Mouse (Mus musculus): Measurements from ENCODE around the gene Ak7.

Gene Ak7

DNA sequence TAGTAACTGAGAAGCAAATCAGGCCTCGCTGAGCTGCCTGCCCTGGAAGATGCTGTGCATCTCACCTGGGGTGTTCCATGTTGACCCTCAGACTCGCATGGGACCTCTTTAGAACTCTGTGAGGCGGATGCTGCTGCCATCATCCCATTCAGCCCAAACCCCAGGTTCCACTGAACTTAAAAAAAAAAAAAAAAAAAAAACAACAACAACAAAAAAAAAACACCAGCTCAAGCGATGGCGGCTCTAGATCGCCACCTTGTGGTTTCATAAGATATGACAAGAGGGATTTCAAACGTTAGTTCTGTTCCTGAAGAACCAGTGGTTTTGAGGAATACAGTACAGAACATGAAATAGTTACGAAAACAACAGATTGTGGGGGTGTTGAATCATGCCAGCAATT is 22.2 kb downstream of the Ak7 start:
- DNase-seq (ENCODE audit: low spot score): peak; percentile 65

DNA sequence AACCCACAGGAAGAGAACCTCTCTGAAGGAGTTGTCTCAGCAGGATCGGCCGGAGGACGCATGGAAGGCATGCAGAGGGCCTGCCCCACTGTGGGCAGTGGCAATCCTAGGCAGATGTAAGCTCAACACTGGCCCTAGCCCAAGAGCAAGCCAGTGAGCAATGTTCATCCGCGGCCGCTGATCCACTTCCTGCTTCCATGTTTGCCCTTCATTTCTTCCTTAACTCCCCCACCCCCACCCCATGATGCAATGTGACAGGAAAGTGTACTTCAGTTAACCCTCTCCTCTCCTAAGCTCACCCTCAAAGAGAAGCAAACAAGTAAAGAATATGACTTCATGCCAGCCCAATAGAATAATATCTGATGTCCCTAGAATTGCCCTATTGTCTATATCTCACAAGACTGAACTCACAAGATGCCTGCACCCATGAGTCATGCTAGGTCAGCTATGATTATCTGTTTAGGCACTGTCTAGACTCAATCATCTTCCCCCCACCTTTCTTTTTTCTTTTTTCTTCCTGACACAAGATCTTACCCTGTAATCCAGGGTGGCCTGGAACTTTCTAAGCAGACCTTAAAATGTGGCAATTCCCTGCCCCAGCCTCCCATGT is 25.2 kb downstream of the Ak7 start:
- DNase-seq (ENCODE audit: low spot score): no peak

DNA sequence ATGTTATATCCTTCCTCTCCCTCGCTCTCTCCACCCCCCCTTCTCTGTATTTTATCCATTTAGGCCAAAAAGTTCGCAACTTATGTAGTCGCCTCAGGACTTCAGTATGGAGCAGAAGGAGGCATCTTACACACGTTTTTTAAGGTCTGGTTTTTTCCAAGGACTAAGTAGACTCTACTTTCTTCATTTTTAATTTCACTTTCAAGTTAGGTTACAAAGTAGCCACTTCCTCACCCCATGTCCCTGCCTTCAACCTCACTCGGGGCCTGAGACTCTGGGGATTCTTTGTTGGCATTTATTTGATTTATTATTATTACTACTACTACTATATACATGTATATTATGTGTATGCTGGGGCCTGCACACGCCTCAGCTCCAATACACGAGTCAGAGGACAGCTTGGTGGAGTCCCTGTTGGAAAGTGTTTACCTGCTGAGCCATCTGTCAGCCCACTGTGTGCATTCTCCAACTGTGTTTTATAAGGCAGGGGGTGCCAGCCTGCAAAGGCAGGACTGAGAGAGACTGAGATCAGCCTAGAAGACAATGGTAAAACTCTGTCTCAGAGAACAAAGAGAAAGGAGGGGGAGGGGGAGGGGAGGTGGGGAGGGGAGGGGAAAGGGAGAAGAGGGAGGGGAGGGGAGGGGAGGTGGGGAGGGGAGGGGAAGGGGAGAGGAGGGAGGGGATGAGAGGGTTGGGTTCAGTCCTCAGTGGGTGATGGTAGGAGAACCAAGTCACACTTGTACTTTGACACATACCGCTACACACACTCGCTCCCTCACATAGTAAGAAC is 27.8 kb downstream of the Ak7 start:
- DNase-seq (ENCODE audit: low spot score): no peak

DNA sequence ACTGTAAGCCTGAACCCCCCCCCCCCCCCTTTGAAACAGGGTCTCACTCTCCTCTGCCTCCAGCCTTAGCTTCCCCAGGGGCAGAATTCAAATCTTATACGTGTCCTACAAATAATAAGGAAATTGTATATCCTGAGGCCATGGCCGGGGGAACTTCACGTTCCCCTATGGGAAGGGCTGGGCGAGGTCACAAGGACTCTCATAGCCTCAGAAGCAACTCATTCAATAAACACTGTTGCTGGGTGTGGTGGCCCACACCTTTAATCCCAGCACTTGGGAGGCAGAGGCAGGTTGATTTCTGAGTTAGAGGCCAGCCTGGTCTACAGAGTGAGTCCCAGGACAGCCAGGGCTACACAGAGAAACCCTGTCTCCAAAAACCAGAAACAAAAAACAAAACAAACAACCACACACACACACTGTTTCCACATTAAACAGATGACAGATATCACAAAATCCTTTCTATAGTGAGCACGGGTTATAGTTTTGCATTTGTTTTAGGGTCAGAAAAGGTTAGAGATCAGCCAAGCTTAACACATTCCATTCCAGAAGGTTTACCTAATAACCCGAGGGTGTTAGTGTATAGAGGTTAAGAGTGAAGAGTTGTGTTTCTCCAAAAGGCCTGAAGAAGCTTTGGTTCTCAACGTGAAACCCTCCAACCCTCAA is 29.6 kb downstream of the Ak7 start:
- DNase-seq (ENCODE audit: low spot score): no peak

DNA sequence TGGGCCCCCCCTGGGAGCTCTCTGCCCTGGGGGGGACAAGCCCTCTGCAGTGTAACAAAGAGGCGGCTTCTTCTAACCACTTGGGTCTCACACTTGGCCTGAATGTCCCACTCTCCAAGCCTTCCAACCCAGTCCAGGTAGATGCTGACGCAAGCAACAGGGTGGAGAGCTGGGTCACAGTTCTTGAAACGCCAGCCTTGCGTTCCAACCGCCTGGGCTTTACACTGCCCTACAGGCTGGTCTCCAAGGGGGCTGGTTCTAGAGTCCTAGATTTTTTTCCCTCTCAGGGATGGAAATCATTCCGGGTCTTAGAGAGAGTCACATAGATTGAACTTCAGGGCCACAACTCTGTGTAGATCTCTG is 30.1 kb downstream of the Ak7 start:
- DNase-seq (ENCODE audit: low spot score): no peak

DNA sequence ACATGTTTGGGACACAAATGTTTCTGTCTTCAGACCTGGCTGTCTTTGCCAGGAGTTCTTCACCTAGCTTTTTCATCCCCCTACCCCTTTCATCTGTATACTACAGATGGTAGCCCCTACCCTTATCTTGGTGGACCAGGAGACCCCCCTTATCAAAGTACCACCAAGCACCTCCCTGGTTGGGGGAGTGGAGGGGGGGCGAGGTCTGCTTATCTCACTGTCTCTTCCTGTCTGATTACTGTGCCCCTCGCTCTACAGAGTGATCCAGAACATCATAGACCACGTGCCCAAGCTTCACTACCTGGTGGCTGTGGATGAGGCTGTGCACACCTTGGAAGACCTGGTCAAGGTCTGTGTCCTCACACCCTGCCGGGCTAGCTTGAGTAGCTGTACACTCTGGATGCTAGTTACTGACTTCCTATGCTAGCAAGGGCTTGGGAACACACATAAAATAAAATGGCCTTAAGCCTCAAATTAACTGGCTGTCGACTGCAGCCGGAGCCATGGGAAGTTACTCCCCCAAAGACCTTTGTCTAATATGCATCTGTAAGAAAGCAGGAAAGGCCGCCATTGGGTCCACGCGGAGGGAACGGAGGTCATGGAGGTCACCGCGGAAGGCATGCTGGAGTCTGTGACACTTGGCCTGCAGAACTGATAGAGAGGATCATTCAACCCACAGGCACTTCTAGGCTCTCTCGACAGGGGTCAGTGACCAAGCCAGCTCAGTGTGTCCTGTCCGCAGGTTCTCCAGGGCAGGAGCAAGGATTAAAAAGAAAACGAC is 32.7 kb downstream of the Ak7 start:
- no peak for DNase-seq (ENCODE audit: low spot score)

DNA sequence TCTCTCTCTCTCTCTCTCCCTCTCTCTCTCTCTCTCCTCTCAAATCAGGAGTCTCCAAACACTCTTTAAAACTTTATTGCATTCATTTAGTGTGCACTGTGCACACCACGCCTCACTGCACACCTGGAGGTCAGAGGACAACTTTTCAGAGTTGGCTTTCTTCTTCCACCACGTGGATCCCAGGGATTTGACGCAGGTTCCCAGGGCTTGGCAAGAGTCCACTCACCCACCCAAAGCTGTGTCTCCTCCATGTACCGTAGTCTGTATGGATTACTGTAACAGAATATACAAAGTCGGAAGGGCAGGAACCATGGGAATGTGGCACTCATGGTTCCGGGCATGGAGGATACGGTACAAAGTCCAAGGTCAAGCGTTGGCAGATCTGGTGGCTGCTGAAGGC is 33.9 kb downstream of the Ak7 start:
- no peak for DNase-seq (ENCODE audit: low spot score)

DNA sequence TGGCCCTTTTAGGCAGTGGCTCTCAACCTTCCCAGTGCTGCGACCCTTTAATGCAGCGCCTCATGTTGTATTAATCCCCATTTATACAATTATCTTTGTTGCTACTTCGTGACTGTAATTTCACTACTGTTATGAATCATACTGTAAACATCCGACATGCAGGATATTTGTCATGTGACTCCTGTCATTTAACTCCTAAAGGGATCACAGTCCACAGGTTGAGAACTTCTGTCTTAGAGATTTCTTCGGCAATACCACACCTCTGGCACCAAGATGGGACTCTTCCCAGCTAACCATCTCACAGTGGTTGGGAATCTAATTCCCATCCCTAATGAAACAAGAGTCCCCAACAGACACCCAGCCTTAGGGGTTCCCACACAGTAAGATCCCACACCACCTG is 42.3 kb downstream of the Ak7 start:
- DNase-seq (ENCODE audit: low spot score): no peak

DNA sequence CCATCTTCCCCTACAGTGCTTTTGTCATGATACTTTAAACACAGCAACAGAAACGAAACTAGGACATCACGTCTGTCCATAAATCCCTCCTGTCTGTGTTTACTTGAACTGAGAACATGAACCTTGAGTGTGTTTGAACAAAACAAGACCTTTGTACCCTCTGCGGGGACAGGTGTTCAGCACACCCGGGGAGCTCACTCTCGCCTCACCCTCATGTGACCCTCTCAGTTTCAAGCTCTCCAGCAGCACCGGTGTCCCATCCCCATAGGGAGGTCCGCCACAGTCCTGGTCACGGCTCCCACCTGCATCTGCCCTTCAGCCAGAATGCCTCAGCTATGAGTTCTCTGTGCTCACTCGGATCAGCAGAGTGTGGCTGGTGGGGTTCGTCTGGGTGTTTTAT is 48.0 kb downstream of the Ak7 start:
- DNase-seq (ENCODE audit: low spot score): no peak

DNA sequence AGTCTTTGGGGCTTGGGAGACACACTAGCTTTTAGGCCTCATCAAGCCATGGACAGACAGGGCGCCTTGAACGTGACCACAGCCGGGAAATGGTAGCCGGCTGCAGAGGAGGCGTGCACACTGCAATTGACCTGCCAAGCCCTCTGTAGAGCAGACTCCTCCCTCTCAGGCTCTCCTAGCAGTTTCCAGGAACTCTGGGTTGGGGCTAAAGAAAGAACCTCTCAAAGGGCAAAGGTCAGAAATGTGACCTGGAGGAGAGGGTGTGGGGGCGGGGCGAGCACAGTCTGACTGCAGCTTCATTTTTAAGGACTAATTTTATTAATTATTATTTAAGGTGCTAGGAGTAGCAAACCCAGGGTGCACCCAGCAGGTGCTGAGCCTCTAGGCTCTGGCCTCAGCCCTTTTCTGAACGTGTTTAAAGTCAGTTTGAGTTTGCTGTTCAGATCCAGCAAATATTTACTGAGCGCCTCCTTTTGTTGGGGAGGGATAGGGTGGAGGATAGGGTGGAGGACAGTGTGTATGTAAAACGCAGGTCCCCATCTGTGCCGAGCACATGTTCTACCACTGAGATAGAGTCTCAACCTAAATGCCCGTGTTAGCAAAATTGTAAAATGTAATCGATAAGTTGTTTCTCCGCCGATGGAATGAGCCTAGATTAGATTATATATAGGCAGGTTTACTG is 52.2 kb downstream of the Ak7 start:
- DNase-seq (ENCODE audit: low spot score): no peak

DNA sequence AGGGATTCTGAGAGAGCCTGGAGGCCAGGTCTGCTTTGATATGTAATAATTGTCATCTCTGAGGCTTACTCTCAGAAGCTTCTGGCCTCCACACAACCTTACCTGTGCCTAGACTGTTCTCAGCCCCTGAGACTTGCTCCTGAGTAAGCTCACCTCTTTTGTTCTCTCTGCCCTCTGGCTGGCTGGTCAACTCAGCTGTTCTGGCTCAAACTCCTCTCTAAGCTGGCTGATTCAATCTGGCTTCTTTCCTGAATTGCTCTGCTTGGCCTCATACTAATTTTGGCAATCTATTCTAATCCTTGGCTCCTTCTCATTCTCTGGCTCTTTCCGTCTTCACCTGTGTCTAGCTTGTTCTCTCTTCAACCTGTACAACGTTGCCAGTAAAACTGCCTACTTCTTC is 53.1 kb downstream of the Ak7 start:
- no peak for DNase-seq (ENCODE audit: low spot score)

DNA sequence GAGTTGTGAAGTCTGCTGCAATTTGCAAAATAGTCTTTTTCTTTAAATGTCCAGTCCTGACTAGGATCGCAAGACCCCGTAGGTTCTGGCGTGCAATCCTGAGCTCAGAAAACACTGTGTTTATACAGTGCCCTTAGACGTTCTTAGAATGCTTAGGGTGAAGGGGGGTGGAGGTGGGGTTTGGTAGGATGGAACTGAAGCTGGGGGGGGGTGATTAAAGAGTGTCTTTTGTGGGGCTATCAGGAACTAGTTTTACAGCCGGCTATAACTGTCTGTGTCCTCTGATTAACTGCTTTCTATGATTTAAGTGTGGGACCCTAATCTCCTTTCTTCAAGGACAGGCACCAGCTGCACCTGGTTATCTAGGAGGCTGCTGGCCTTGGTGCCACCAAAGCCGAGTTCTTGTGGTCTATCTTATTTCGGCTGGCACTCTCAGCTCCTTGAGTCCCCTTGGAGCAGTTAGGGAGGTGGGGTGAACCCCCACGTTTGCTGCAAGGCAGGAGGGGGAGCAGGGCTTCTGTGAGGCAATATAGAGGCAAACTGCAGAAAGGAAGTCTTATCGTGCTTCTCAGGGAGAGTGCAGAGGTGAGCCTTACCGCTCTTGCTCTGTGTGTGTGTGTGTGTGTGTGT is 54.2 kb downstream of the Ak7 start:
- DNase-seq (ENCODE audit: low spot score): no peak

DNA sequence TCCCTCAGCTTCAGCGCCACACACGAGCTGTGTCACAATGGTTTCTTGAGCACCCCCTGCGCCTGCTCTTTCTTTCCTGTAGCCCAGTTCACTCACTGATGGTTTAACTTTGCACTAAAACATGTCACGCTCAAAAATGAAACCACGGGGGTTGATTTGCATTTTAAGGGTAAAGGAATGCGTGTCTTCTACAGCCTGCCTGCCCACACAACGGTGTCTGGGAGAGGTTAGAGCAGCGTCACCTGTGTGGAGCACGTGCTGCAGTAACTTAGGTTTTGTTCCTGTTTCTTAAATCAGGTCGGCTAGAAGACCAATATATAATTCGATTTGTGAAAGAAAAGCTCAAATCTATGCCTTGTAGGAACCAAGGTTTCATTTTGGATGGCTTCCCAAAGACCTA is 55.4 kb downstream of the Ak7 start:
- no peak for DNase-seq (ENCODE audit: low spot score)

DNA sequence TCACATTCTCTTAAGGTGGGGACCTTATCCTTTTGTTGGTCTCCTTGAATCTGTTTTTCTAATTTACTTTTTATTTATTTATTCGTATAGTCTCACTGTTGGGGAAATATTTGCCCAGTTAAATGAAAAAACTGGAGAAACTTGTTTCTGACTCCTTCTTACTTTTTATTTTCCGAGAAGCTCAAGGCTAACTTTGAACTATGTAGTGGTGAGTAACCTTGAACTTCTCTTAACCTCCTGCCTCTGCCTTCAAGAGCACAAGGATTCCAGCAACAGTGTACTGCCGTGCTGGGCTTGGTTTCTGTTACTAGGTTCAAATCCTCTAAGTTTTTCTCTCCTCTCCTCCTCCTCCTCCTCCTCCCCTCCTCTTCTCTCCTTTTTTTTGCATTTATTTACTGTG is 55.9 kb downstream of the Ak7 start:
- no peak for DNase-seq (ENCODE audit: low spot score)

DNA sequence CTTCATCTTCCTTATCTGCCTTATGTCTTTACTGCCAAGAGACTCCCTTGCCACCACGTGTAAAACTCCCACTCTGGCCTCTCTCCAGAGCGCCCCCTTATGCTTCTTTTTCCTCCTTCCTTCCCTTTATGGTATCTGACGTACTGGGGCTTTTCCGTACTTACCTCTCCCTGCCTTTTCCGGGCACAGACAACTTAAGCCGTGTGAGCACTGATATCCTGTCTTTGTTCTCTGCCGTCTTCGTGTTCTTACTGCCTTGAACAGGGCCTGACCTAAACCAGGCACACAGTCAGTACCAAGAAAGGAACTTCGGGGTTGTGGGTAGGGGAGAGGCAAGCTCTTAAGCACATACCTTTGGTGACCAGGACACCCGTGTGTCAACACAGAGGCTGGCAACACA is 63.9 kb downstream of the Ak7 start:
- no peak for DNase-seq (ENCODE audit: low spot score)

DNA sequence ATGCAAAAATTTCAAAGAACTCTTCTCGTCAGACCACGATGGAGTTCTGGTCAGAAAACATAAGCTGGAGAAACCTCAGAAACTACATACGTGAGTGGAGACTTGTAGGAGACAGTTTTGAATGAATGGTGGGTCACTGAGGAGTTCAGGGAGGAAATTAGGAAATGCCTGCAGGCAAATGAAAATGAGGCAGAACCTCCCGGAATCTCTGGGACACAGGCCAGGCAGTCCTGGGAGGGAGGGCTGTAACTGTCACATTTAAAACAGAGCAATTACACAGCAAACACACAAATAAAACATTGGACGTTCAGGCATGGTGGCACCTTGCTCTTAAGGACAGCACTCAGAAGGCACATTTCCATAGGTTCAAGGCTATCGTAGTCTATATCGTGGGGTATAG is 69.1 kb downstream of the Ak7 start:
- no peak for DNase-seq (ENCODE audit: low spot score)

DNA sequence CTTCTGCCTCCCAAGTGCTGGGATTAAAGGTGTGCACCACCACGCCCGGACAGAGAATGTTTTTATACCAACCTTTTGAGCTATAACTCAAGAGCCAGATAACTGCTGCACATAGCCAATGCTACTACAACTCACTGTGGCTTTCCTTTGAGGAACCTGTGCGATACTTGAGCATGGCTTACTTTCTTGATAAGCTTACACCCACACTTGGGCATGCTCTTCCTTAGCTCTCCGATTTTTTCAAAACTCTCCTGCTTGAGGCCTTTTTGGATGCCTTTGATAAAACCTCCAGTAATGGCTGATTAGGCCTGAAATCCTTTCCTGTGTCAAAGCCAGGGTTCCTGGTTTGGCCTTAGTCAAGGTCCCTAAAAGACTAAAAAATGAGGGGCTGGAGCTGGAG is 71.9 kb downstream of the Ak7 start:
- DNase-seq (ENCODE audit: low spot score): no peak

DNA sequence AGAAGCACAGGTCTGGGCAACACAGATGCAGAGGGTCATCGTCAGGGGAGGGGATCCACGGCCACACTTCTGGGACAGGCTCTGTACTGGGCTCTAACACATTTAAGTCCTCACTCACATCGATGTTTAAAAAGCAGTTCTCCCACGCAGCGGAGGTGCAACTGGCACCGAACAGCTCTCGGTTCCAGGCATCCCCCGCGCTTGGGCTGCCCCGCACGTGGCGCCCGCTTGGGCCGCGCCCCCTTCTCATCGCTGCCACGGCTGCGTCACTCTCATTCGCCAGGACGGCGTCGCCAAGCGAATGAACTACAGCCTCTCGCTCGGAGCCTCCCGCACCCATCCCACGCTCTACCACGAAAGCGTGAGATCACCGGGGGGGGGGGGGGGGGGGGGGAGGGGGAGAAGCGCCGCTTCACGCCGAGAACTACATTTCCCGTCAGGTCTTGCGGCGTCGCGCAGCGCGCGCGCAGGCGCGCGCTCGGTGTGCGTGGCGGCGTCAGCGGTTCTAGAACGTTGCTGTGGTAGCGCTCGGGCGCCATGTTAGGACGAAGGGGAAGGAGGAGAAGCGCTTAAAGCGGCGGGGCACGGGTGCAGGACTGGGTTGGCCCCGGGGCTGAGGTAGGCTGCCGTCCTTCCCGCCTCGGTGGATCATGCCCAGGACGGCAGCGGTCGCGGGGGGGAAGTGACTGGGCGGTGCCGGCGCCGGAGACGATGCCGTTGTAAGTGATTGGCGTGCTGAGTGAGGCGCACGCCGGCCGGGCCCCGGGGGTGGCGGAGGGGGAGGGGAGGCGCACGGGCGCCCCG is 78.6 kb downstream of the Ak7 start, which contains the start of gene Papola:
Gene Papola, plus strand, starts transcription at position 499 of the 804 bp plus-strand sequence.
- DNase-seq (ENCODE audit: low spot score): peak; percentile 91

DNA sequence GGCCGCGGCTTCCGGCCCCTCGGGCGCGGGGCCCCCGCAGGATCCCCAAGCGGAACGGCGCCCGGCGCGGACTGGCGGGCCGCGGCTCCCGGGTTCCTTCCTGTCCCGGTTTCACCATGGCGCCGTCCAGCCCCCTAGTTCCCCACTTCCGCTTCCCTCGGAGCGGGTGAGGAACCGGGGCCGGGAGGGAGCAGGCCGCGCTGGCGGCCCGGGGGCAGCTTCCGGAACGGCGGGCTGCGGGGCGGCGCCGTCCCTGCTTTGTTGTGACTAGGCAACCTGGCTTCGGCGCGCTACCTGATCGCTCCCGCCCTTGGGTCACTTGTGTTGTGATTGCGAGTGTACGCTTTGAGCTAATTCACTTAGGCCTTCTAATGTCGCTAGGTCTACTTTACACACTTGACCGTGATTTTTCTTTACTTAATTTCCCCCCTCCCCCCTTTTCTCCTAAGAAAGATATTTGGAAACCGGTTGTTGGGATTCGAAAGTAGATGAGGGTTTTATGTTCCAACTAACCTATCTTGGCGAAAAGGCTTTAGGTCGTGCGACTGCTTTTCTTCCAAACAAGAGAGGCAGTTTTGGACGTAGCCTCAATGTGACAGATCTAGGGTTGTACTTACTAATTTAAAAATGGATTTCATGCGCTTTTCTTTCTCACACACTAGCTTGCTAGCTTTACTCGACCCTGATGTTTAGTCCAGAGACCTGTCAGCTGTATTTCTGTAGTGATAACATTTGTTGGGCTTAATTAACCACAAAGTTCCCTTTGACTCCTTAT is 79.4 kb downstream of the Ak7 start:
- DNase-seq (ENCODE audit: low spot score): peak; percentile 78

DNA sequence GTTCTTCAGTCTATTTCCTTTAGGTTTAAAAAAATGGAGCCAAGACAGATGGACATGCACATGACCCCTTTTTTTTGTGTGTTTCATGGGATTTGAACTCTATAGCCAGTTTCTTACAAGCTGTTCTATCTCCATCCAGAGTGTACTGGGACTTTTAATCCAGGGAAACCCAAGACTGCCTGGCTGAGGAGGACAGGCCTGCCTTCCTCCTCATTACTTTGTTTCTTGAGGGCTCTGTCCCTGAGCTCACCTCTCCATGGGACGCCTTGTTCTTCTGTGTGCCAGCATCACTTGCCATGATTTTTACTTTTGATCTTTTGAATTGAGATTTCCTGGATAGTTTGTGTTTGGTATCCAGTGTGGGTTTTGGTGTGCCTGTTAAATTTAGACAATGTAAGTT is 80.3 kb downstream of the Ak7 start:
- no peak for DNase-seq (ENCODE audit: low spot score)
